Comparison of ENCODE assay signal across 10 mouse cellular contexts in genomic region chr7:65978996-65979823, GRCm38 (mm10).
A peak's percentile ranks its signal among the peaks of the same experiment; 100 is the strongest.
DNase-seq lines count a peak whose midpoint lies in the region; ATAC-seq and TF ChIP-seq lines count a peak whose summit lies in the region.
"Had no signal": no experiment of that assay in that cellular context is flagged by ENCODE, and none has a peak within 500 bp of the region (broad histone marks: within the 10 kb centered on the region; RNA-seq: fewer than 3 reads in every experiment).

No protein-coding gene starts in this region.

- no peaks in the 10 kb centered on the region for H3K27me3 ChIP-seq in lung, embryonic 14.5 days (ENCODE audit: insufficient read depth, low read length)
- H3K27me3 ChIP-seq: forebrain, embryonic 15.5 days; hindbrain, embryonic 12.5 days had no signal

- peak overlapping the region; percentile 8; the same call in 1 of the 2 replicates for H3K27ac ChIP-seq in lung, embryonic 14.5 days (ENCODE audit: low read depth)
- H3K27ac ChIP-seq: forebrain, embryonic 15.5 days; hindbrain, embryonic 12.5 days had no signal

- no peak overlapping the region for H3K4me2 ChIP-seq in lung, embryonic 14.5 days
- H3K4me2 ChIP-seq: forebrain, embryonic 15.5 days; hindbrain, embryonic 12.5 days had no signal

- H3K36me3 ChIP-seq in lung, embryonic 14.5 days (ENCODE audit: insufficient read depth): no peaks in the 10 kb centered on the region
- H3K36me3 ChIP-seq: forebrain, embryonic 15.5 days; hindbrain, embryonic 12.5 days had no signal

- no peak overlapping the region for H3K9ac ChIP-seq in lung, embryonic 14.5 days
- H3K9ac ChIP-seq: forebrain, embryonic 15.5 days; hindbrain, embryonic 12.5 days had no signal

- no peak for TF ChIP-seq CTCF in lung, embryonic 14.5 days (IDR thresholded peaks at IDR 0.05; ENCODE audit: low read depth)

- peak; percentile 84 for ATAC-seq in lung, embryonic 14.5 days (ENCODE audit: insufficient read depth)
- ATAC-seq: forebrain, embryonic 15.5 days had no signal

- peaks cover 20% of the 10 kb centered on the region; the same call in 1 of the 2 replicates for H3K4me1 ChIP-seq in lung, embryonic 14.5 days (ENCODE audit: insufficient read depth)
- H3K4me1 ChIP-seq: forebrain, embryonic 15.5 days had no signal

- H3K4me3 ChIP-seq in lung, embryonic 14.5 days (ENCODE audit: low read depth, low read length): no peak overlapping the region
- H3K4me3 ChIP-seq: forebrain, embryonic 15.5 days; hindbrain, embryonic 12.5 days had no signal

- intact Hi-C loops in heart, postnatal 25 days (cut with DNase I): no loop called here

- WGBS in lung, embryonic 14.5 days: 49% methylated on average over 11 of the region's 11 CpGs

- H3K9me3 ChIP-seq in lung, embryonic 14.5 days (ENCODE audit: low read depth, low read length): no peaks in the 10 kb centered on the region
- H3K9me3 ChIP-seq: forebrain, embryonic 15.5 days; hindbrain, embryonic 12.5 days had no signal

- peak; percentile 27 to 54 for DNase-seq in cerebellum, postnatal 10 days
- DNase-seq in cerebellum, adult 18-20 months: no peak
- peak; percentile 57 for DNase-seq in lung, embryonic 14.5 days
- DNase-seq in lung, adult 18-20 months: no peak
- DNase-seq in heart, postnatal 25 days (ENCODE audit: low spot score): peak; percentile 10
- DNase-seq in lung, postnatal 14 days: peak; percentile 30
- DNase-seq in frontal cortex, adult 2 months (ENCODE audit: extremely low spot score in 1 of 2, low spot score in 1 of 2): no peak
- no peak for DNase-seq in layer of hippocampus, adult 8-10 months (ENCODE audit: low spot score in 2 of 2)

Comparison
In these comparisons a context has a peak if more than half of its experiments do, and no peak if none do; other contexts are left out.
1. DNase-seq: peak in cerebellum, postnatal 10 days (2 of 2), lung, embryonic 14.5 days (single experiment), heart, postnatal 25 days (single experiment) and lung, postnatal 14 days (single experiment); none in cerebellum, adult 18-20 months (0 of 2), lung, adult 18-20 months (0 of 2), frontal cortex, adult 2 months (0 of 2) and layer of hippocampus, adult 8-10 months (0 of 2).